Mouse (Mus musculus) hematopoietic stem cell, adult 5-6 weeks (primary cell): ENCODE measurements at regions not wholly inside any gene's neighbourhood (a gene's known extent, or its start where the extent isn't known, plus 50 kb on each side); places are given as distances from the start of the nearest gene placed in this dataset.
"Not testable (repeated sequence)": the region's sequence is repeated elsewhere in the genome, so short reads cannot be mapped to it uniquely, and the experiment has no call there.

ENCODE experiments used
- ATAC-seq, 2 experiments: fragments of 125-278 bp in 1 of 2; replicated peaks in 1 of 2; 2 replicates each; pipeline ENCODE4 v1.8.0; 2016 to 2017; ENCODE audit warnings: inconsistent platforms in 2 of 2, mild to moderate bottlenecking in 2 of 2, moderate number of reproducible peaks in 2 of 2, low read depth in 1 of 2, moderate TSS enrichment in 1 of 2; ENCODE audit not compliant: low FRiP score in 2 of 2, poor library complexity in 2 of 2, severe bottlenecking in 2 of 2, insufficient read depth in 1 of 2, low TSS enrichment in 1 of 2

DNA sequence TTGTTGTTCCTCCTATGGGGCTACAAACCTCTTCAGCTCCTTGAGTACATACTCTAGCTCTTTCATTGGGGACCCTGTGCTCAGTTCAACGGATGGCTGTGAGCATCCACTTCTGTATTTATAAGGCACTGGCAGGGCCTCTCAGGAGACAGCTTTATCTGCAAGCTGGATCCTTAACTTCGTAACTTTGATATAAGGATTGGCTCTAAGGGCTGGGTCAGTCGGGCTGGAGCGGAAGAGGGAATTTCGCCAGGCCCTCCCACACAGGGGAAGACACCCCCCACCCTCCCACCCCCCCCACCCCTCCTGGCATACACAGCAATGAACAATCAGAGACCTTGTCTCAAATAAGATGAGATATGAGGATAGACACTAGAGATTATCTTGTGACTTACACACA lies 304.3 kb upstream of the Chordc1 start:
- ATAC-seq, result peak; percentile 65 to 71; a peak in 2 of 4 replicates

DNA sequence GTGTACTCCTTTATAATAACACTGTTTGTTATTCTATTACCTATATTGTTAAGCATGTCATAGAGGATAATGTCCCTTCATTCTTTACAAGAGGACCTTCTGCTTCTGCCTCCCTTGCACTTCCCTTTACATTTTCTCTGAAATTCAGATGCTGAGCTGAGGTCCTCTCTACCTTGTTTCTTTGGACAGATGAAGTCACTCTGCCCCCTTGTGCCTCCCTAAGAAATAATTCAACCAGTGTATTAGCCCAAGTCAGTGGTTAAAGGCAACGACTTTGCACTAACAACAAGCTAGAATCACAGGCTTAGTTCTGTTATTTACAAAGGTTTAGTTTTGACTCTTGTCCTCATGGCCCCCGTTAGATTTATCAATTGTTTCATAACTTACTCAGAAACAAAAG lies 289.4 kb upstream of the Chordc1 start:
- no peak for ATAC-seq

DNA sequence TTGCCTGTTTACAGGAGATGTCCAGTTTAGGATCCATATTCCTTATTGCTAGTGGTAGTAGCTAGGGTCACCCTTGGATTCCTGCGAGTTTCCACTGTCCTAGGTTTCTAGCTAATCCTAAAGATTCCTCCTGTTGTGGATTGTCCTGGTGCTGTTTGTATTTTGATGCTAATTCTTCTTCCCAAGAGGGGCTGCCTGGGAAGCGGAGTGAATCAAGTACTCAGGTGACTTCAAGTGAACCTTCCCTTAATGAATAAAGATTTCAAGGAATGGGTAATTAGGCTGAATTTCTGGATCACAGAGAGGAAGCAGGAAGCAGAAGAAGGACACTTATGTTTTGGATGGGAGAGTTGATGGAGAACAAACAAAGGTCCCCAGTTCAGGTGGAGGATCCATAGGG lies 250.6 kb upstream of the Chordc1 start:
- ATAC-seq, result no peak

DNA sequence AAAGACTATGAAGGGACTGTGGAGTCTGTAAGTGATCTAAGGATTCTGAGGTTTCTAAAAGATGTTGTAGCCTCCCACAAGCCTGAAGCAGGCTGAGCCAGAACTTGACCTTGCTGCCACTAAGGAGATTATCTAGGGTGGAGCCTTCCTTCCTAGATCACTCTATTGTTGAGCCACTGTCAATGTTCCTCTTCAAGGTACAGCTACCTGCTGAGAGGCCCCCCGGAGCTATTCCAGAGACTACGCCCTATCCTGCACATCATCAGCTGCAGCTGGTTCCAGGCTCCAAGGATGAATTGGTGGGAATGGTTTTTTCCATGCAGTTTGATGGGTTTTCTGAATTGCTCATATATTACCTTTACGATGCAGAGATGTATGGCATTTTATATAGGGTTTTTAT lies 249.3 kb upstream of the Chordc1 start:
- not testable (repeated sequence) for ATAC-seq

DNA sequence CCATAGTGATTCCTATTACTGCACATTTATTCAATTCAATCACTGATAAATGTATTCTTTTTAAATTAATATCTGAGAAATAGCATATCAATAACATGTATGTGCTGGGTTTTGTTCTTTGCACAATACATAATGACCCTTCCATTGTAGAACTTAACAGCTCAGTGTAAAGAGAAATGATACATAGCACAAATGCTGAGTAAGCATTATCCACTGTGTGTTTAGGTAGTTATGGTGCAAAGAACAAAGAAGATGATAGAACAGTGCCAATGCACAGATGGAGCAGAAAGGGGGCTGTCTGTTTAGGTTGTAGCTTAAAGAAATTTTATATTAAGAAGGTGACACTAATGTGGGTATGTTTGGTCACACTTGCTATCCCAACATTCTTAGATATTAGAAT lies 215.0 kb upstream of the Chordc1 start:
- ATAC-seq, result no peak

DNA sequence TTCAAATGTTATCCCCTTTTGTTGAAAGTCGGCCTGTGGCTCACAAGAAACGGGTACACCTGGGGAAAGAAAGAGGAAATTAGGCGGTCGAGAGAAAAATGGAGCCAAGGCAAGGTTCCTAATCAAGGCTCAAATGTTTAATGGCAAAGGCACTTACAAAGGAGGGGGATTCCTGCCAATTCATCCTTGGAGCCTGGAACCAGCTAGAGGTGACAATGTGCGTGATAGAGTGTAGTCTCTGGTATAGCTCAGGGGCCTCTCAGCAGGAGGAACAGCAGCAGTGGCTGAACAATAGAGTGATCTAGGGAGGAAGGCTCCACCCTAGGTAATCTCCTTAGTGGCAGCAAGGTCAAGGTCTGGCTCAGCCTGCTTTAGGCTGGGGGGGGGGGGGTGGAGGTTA lies 213.5 kb upstream of the Chordc1 start:
- not testable (repeated sequence) for ATAC-seq

DNA sequence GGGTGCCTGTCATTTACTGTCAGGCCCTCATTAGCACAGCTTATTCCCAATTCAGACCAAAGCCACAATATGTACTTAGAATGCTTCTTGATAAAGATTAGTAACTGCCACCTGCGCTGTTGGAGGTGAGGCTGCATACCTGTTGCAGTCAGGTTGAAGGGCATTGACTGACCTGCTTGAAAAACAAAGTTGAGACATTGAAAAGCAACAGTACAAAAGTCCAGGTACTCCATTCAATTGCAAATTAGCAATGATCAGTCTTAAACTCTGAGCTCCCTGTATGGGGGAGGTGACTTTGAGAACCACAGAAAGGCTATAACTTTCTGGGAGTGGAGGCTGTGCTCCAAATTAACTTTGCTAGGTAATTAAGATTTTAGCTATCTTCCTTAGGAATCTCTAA lies 212.8 kb upstream of the Chordc1 start:
- not testable (repeated sequence) for ATAC-seq
